Mouse (Mus musculus) neural tube, embryonic 14.5 days (tissue): Measurements from ENCODE around the gene Phlda2. TPM values are rescaled to one million over a fixed set of nuclear protein-coding genes. Genes with fewer than 3 reads are reported as not detected.
A peak's percentile ranks its signal among the peaks of the same experiment; 100 is the strongest.

Experiments used
- ATAC-seq: fragments of 200-750 bp; cut with Nextera tagmentation; 2 replicates; pipeline ENCODE4 v1.8.0; 2017; ENCODE audit warnings: low read depth, mild to moderate bottlenecking, moderate TSS enrichment, moderate library complexity
- H3K27ac ChIP-seq: fragments of 300-500 bp; sonication (generic); 2 replicates; pipeline ENCODE4 v1.5.1; 2014; ENCODE audit warnings: low read depth, mild to moderate bottlenecking, control low read depth, low read length, moderate library complexity, mixed read lengths
- H3K27me3 ChIP-seq: fragments of 300-500 bp; sonication (generic); 2 replicates; pipeline ENCODE4 v1.6.1; 2014; ENCODE audit warnings: low read length; ENCODE audit not compliant: control insufficient read depth, insufficient read depth
- H3K36me3 ChIP-seq: fragments of 300-500 bp; sonication (generic); 2 replicates; pipeline ENCODE4 v1.6.1; 2014; ENCODE audit warnings: low read length, mixed read lengths; ENCODE audit not compliant: control insufficient read depth, insufficient read depth
- H3K4me1 ChIP-seq: fragments of 300-500 bp; sonication (generic); 2 replicates; pipeline ENCODE4 v1.6.1; 2014; ENCODE audit warnings: low read length; ENCODE audit not compliant: control insufficient read depth, insufficient read depth
- H3K4me2 ChIP-seq: fragments of 300-500 bp; sonication (generic); 2 replicates; pipeline ENCODE4 v1.6.1; 2014; ENCODE audit warnings: mild to moderate bottlenecking, low read depth, low read length, control low read depth
- H3K4me3 ChIP-seq: fragments of 300-500 bp; sonication (generic); 2 replicates; pipeline ENCODE4 v1.5.1; 2014; ENCODE audit warnings: low read depth, low read length, control low read depth, mixed read lengths
- H3K9ac ChIP-seq: fragments of 300-500 bp; sonication (generic); replicated peaks from 2 replicates; pipeline ENCODE4 v1.6.1; 2014; ENCODE audit warnings: low read depth, mild to moderate bottlenecking, control low read depth, low read length, mixed read lengths
- H3K9me3 ChIP-seq: fragments of 300-500 bp; sonication (generic); 2 replicates; pipeline ENCODE4 v1.6.1; 2016; ENCODE audit warnings: low read length; ENCODE audit not compliant: control insufficient read depth
- WGBS: fragments of 180-500 bp; shearing (Covaris S2); extraction: QIAGEN DNeasy Blood & Tissue Kit; methylation state at CpG from one replicate; pipeline ENCODE4 v1.1.7; 2014; 5-methylcytosine and 5-hydroxymethylcytosine counted together
- polyA plus RNA-seq: library from polyadenylated mRNA; unstranded; fragments of >200 nt; fragmentation: Nextera tagmentation; extraction: Ambion mirVana; gene quantifications from 2 replicates; pipeline ENCODE4 v1.2.1, GENCODE M21; 2014

Phlda2 gene
- polyA plus RNA-seq, 1 experiment from 2014 or later, result not detected

GRCm38 (mm10) chr7:143473347-143474101, 29.4 kb downstream of the Phlda2 start, which contains the start of gene Slc22a18:
Gene Slc22a18 (plus strand): TSS chr7:143473736.
- no peak within 1 kb of the TSS for H3K27ac ChIP-seq
- H3K9me3 ChIP-seq, result no peaks in the 10 kb centered on the region
- WGBS, result 39% methylated on average over 4 of the region's 4 CpGs
- no peaks in the 10 kb centered on the region for H3K27me3 ChIP-seq
- H3K9ac ChIP-seq, result no peak within 1 kb of the TSS
- ATAC-seq, result no peak
- no peaks in the 10 kb centered on the region for H3K4me1 ChIP-seq
- no peak within 1 kb of the TSS for H3K4me3 ChIP-seq
- H3K4me2 ChIP-seq, result no peak within 1 kb of the TSS
- no peaks in the 10 kb centered on the region for H3K36me3 ChIP-seq

- Histone ChIP-seq H3K4me1 (0 out of 2 replicates have a peak, but pooled peaks cover 2% of the 10 kb centered on the region), H3K27me3 (no peaks in the 10 kb centered on the region), H3K9ac (no peak overlapping the region), H3K4me2 (no peak overlapping the region), H3K36me3 (no peaks in the 10 kb centered on the region), H3K9me3 (no peaks in the 10 kb centered on the region), H3K4me3 (no peak overlapping the region), H3K27ac (no peak overlapping the region)
- 20% methylated on average over 8 of the region's 8 CpGs for WGBS
- ATAC-seq, result peak; percentile 35; the same call in 1 of the 2 replicates
Measured at GRCm38 (mm10) chr7:143469946-143470345, 33.0 kb downstream of the Phlda2 start.

DNA sequence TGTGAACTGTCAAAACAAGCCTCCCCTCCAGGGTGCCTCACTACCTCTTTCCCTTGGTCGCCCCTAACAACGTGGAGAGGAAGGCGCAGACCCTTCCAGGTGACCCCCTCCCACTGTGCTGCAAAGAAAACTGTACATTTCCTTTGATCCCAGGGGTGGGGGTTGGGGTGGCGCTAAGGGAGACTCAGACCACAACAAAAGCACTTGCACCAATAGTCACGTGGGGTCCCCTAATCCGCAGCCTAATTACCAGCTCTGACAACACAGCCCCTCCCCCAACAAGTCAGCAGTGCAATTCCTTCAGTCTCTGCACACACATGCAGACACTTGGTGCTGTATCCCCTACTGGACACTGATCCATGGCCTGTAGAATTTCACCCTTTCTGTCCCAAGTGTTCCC, 35.2 kb downstream of the Phlda2 start:
- H3K4me3 ChIP-seq, result no peak overlapping the region
- no peak for ATAC-seq
- no peaks in the 10 kb centered on the region for H3K27me3 ChIP-seq
- H3K36me3 ChIP-seq, result no peaks in the 10 kb centered on the region
- no peak overlapping the region for H3K27ac ChIP-seq
- no peak overlapping the region for H3K9ac ChIP-seq
- WGBS, result 4% methylated on average over 6 of the region's 6 CpGs
- no peak overlapping the region for H3K4me2 ChIP-seq
- H3K4me1 ChIP-seq, result 0 out of 2 replicates have a peak, but pooled peaks cover 2% of the 10 kb centered on the region
- H3K9me3 ChIP-seq, result no peaks in the 10 kb centered on the region

GRCm38 (mm10) chr7:143466099-143466677, 36.8 kb downstream of the Phlda2 start:
- 40% methylated on average over 14 of the region's 14 CpGs for WGBS
- H3K4me2 ChIP-seq, result no peak overlapping the region
- ATAC-seq, result peak; percentile 38; the same call in 1 of the 2 replicates

GRCm38 (mm10) chr7:143464811-143465560, 38.0 kb downstream of the Phlda2 start:
- Histone ChIP-seq H3K27me3 (no peaks in the 10 kb centered on the region), H3K9ac (no peak overlapping the region; the same call in 1 of the 2 replicates), H3K4me3 (peak overlapping the region; percentile 24), H3K4me2 (peak overlapping the region; percentile 49), H3K36me3 (no peaks in the 10 kb centered on the region), H3K4me1 (peaks cover 5% of the 10 kb centered on the region; the same call in 1 of the 2 replicates), H3K27ac (no peak overlapping the region), H3K9me3 (no peaks in the 10 kb centered on the region)
- 25% methylated on average over 54 of the region's 56 CpGs for WGBS
- ATAC-seq, result no peak

More at GRCm38 (mm10) chr7:143466099-143466677, 36.8 kb downstream of the Phlda2 start:
- H3K9me3 ChIP-seq, result no peaks in the 10 kb centered on the region
- no peak overlapping the region for H3K27ac ChIP-seq
- H3K4me1 ChIP-seq, result peaks cover 5% of the 10 kb centered on the region; the same call in 1 of the 2 replicates
- no peak overlapping the region for H3K4me3 ChIP-seq
- H3K27me3 ChIP-seq, result no peaks in the 10 kb centered on the region
- H3K9ac ChIP-seq, result no peak overlapping the region
- no peaks in the 10 kb centered on the region for H3K36me3 ChIP-seq

- H3K27me3 ChIP-seq, result no peaks in the 10 kb centered on the region
- ATAC-seq, result no peak
- WGBS, result 29% methylated on average over 11 of the region's 11 CpGs
Measured at GRCm38 (mm10) chr7:143463865-143464415, 39.0 kb downstream of the Phlda2 start.

DNA sequence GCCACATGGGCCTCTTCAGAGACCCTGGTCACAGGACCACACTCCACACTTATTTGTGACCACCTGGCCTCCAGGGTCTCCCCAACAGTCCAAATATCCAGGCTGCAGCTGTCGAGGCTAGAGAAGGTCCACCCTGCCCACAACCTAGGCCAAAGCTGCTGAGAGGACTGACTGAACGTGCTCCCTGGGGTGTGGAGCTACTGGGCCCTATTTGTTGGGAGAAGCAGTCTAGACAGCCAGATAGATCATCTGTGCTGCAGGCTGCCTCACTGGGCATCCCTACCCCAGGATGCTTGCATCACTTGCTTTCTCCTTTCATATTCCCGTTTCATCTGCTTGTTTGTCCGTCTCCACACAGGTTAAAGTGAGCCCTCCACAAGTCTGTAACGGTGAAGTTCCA, 40.4 kb downstream of the Phlda2 start:
- H3K4me3 ChIP-seq, result no peak overlapping the region
- ATAC-seq, result no peak
- H3K27ac ChIP-seq, result no peak overlapping the region
- no peaks in the 10 kb centered on the region for H3K36me3 ChIP-seq
- peaks cover 3% of the 10 kb centered on the region; the same call in 1 of the 2 replicates for H3K4me1 ChIP-seq
- peaks cover 3% of the 10 kb centered on the region; the same call in 1 of the 2 replicates for H3K9me3 ChIP-seq
- WGBS, result 81% methylated on average over 5 of the region's 5 CpGs
- H3K27me3 ChIP-seq, result no peaks in the 10 kb centered on the region
- H3K9ac ChIP-seq, result no peak overlapping the region
- H3K4me2 ChIP-seq, result no peak overlapping the region

More at GRCm38 (mm10) chr7:143463865-143464415, 39.0 kb downstream of the Phlda2 start:
- Histone ChIP-seq H3K9me3 (peaks cover 3% of the 10 kb centered on the region; the same call in 1 of the 2 replicates), H3K4me3 (no peak overlapping the region), H3K4me1 (peaks cover 5% of the 10 kb centered on the region; the same call in 1 of the 2 replicates), H3K27ac (no peak overlapping the region), H3K36me3 (no peaks in the 10 kb centered on the region), H3K4me2 (no peak overlapping the region), H3K9ac (no peak overlapping the region)

- Histone ChIP-seq H3K9ac (no peak overlapping the region), H3K4me2 (no peak overlapping the region), H3K27me3 (no peaks in the 10 kb centered on the region), H3K27ac (no peak overlapping the region), H3K36me3 (no peaks in the 10 kb centered on the region), H3K9me3 (peaks cover 3% of the 10 kb centered on the region; the same call in 1 of the 2 replicates), H3K4me1 (peaks cover 2% of the 10 kb centered on the region; the same call in 1 of the 2 replicates), H3K4me3 (no peak overlapping the region)
- WGBS, result 39% methylated on average over 11 of the region's 11 CpGs
- ATAC-seq, result no peak
Measured at GRCm38 (mm10) chr7:143461920-143462319, 41.0 kb downstream of the Phlda2 start.
